Mouse (Mus musculus) stomach, postnatal 0 days (tissue): ENCODE results near the gene F2rl2. TPM values are rescaled to one million over a fixed set of nuclear protein-coding genes. Genes with fewer than 3 reads are reported as not detected.

ENCODE experiments used
- ATAC-seq: fragments of 200-750 bp; cut with Nextera tagmentation; 2 replicates; pipeline ENCODE4 v1.8.0; 2017; ENCODE audit not compliant: low FRiP score, low TSS enrichment
- DNase-seq: peaks from one replicate; pipeline ENCODE4 v3.0.0-alpha.2; 2016; ENCODE audit warnings: low spot score
- H3K27ac ChIP-seq: fragments of 300-500 bp; sonication (generic); replicated peaks from 2 replicates; pipeline ENCODE4 v1.5.1; 2014; ENCODE audit warnings: mild to moderate bottlenecking, control low read depth
- H3K27me3 ChIP-seq: fragments of 300-500 bp; sonication (generic); 2 replicates; pipeline ENCODE4 v1.6.1; 2014; ENCODE audit warnings: low read length; ENCODE audit not compliant: control insufficient read depth, insufficient read depth
- H3K36me3 ChIP-seq: fragments of 300-500 bp; sonication (generic); 2 replicates; pipeline ENCODE4 v1.6.1; 2014; ENCODE audit warnings: low read length, mixed read lengths; ENCODE audit not compliant: control insufficient read depth, insufficient read depth
- H3K4me1 ChIP-seq: fragments of 300-500 bp; sonication (generic); replicated peaks from 2 replicates; pipeline ENCODE4 v1.6.1; 2014; ENCODE audit warnings: antibody characterized with exemption; ENCODE audit not compliant: control insufficient read depth, insufficient read depth
- H3K4me2 ChIP-seq: fragments of 300-500 bp; sonication (generic); replicated peaks from 2 replicates; pipeline ENCODE4 v1.6.1; 2014; ENCODE audit warnings: low read depth, mild to moderate bottlenecking, control low read depth, moderate library complexity
- H3K4me3 ChIP-seq: fragments of 300-500 bp; sonication (generic); 2 replicates; pipeline ENCODE4 v1.5.1; 2014; ENCODE audit warnings: low read depth, low read length, control low read depth
- H3K9ac ChIP-seq: fragments of 300-500 bp; sonication (generic); 2 replicates; pipeline ENCODE4 v1.6.1; 2014; ENCODE audit warnings: mild to moderate bottlenecking, low read length, control low read depth, mixed read lengths
- H3K9me3 ChIP-seq: fragments of 300-500 bp; sonication (generic); 2 replicates; pipeline ENCODE4 v1.6.1; 2016; ENCODE audit warnings: low read length; ENCODE audit not compliant: control insufficient read depth
- CTCF ChIP-seq: IDR thresholded peaks from 2 replicates; pipeline ENCODE4 v1.5.1; 2016; ENCODE audit warnings: antibody characterized with exemption, low read depth, mild to moderate bottlenecking, moderate library complexity
- EP300 ChIP-seq: optimal IDR thresholded peaks from 2 replicates; pipeline ENCODE3; 2016; ENCODE audit warnings: antibody characterized with exemption
- WGBS: fragments of 180-500 bp; shearing (Covaris S2); extraction: QIAGEN DNeasy Blood & Tissue Kit; methylation state at CpG from one replicate; pipeline ENCODE4 v1.1.7; 2014; 5-methylcytosine and 5-hydroxymethylcytosine counted together
- polyA plus RNA-seq: library from polyadenylated mRNA; unstranded; fragments of >200 nt; fragmentation: Nextera tagmentation; extraction: Ambion mirVana; gene quantifications from 2 replicates; pipeline ENCODE4 v1.2.1, GENCODE M21; 2015

F2rl2 gene
- 0.18 and 0.21 TPM in 2 replicates for polyA plus RNA-seq

DNA sequence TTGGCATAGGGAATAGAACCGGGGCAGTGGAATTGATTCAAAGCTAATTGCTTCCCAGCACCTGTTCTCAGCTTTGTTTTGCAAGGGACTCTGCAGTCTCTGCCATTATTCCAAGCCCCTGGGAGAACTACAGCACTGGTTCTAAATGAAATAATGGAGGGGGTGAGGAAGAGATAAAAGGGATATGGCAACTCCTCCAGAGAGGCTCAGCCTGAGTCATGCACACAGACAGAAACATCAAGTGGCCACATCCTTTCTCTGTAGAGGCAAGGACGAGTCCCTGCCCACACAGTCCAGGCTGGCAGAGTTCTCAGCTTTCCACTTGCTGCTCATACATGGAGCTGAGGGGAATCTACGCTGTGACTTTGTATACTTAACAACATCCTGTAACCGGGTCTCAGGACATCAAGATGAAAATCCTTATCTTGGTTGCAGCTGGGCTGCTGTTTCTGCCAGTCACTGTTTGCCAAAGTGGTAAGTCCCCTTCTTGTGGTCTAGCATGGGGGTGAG is at the start of gene F2rl2:
F2rl2 (plus strand) TSS at position 200 of the 510 bp plus-strand sequence.
- H3K27ac ChIP-seq, result no peak within 1 kb of the TSS
- H3K4me1 ChIP-seq, result no peaks in the 10 kb centered on the region
- WGBS, result 56% methylated on average over 4 of the region's 4 CpGs
- H3K4me3 ChIP-seq, result no peak within 1 kb of the TSS
- H3K9ac ChIP-seq, result no peak within 1 kb of the TSS
- no peak for TF ChIP-seq CTCF
- TF ChIP-seq EP300, result no peak
- H3K36me3 ChIP-seq, result no peaks in the 10 kb centered on the region
- ATAC-seq (0 out of 2 replicates have a peak, but pooled peaks have one; percentile 29), DNase-seq (no peak)
- no peaks in the 10 kb centered on the region for H3K27me3 ChIP-seq
- no peaks in the 10 kb centered on the region for H3K9me3 ChIP-seq
- no peak within 1 kb of the TSS for H3K4me2 ChIP-seq

DNA sequence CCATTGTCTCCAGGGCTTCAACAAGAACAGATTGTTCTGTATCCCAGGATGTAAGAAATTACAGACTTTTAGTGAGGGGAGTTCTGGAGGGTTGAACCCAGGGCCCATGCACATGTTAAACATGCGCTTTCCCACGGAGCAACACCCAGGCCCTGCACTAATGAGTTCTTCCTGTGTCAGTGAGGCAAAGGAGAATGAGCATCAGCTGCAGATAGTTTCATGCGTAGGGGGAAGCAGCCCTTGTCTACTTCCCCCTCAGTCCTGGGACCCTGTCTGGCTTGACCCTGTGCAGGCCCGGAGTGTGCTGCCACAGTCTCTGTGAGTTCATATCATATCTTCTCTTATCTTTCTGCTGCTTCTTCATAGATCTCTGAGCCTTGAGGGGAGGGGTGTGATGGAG is 49.4 kb upstream of the F2rl2 start:
- ATAC-seq, result no peak
- Histone ChIP-seq H3K4me3 (no peak overlapping the region), H3K4me2 (no peak overlapping the region), H3K27ac (no peak overlapping the region), H3K9me3 (no peaks in the 10 kb centered on the region), H3K36me3 (no peaks in the 10 kb centered on the region), H3K4me1 (no peaks in the 10 kb centered on the region), H3K9ac (no peak overlapping the region), H3K27me3 (no peaks in the 10 kb centered on the region)
- TF ChIP-seq EP300 (no peak), CTCF (no peak)
- DNase-seq, result no peak
- 77% methylated on average over 4 of the region's 4 CpGs for WGBS

DNA sequence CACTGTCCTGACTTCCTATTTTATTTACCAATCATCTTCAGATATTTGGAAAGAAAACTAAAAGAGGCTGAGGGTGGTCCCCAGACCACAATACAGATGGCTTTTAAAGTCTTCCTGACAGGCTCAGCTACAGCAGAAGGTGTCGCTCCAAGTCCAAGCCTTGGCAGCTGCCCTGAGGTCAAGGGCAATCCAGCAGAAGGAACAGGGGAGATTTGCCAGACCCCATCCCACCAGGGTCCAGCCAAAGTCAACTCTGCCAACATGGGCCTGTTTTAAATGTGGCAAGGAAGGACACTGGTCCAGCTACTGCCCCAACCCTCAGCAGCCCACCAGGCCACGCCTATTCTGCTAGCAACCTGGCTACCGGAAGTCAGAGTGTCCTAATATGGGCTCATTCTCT is 46.7 kb upstream of the F2rl2 start:
- H3K27ac ChIP-seq, result no peak overlapping the region
- H3K4me1 ChIP-seq, result no peaks in the 10 kb centered on the region
- no peak overlapping the region for H3K9ac ChIP-seq
- no peak overlapping the region for H3K4me3 ChIP-seq
- no peak for TF ChIP-seq CTCF
- TF ChIP-seq EP300, result no peak
- H3K4me2 ChIP-seq, result no peak overlapping the region
- no peaks in the 10 kb centered on the region for H3K9me3 ChIP-seq
- no peak for ATAC-seq
- no peaks in the 10 kb centered on the region for H3K27me3 ChIP-seq
- WGBS, result 88% methylated on average over 3 of the region's 3 CpGs
- H3K36me3 ChIP-seq, result no peaks in the 10 kb centered on the region
- no peak for DNase-seq

DNA sequence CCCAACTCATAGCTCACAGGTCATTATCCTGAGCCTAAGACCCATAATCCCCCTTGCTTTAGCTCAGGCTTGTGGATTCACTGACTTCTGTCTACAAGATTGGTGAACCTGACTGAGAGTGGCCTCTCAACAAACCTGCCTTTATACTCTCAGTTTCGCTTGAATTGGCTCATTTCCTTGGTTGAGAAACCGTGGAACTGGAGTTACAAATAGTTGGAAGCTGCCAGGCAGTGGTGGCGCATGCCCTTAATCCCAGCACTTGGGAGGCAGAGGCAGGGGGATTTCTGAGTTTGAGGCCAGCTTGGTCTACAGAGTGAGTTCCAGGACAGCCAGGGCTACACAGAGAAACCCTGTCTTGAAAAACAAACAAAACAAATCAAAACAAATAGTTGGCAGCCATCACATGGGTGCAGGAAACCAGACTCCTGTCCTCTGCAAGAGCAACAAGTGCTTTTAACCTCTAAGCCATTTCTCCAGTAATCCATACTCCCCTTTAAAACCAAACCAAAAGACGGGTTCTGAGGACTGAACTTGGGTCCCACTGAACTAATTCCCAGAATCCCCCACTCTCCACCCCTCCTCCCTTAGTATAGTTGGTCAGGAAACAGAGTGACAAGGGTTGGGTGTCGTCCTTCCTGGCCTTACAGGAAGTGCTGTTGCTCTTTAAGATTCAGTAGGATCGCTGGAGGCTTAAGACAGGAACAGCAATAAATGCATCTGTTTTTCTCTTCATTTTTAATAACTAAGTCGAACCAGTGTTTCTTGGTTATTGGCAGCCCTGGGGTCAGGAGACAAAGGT is 44.6 kb upstream of the F2rl2 start:
- H3K27ac ChIP-seq, result no peak overlapping the region
- H3K4me1 ChIP-seq, result no peaks in the 10 kb centered on the region
- TF ChIP-seq CTCF, result no peak
- no peak for TF ChIP-seq EP300
- no peak for ATAC-seq
- no peak overlapping the region for H3K4me2 ChIP-seq
- no peaks in the 10 kb centered on the region for H3K9me3 ChIP-seq
- no peak overlapping the region for H3K9ac ChIP-seq
- 79% methylated on average over 7 of the region's 7 CpGs for WGBS
- no peak for DNase-seq
- H3K36me3 ChIP-seq, result no peaks in the 10 kb centered on the region
- no peak overlapping the region for H3K4me3 ChIP-seq
- H3K27me3 ChIP-seq, result no peaks in the 10 kb centered on the region

DNA sequence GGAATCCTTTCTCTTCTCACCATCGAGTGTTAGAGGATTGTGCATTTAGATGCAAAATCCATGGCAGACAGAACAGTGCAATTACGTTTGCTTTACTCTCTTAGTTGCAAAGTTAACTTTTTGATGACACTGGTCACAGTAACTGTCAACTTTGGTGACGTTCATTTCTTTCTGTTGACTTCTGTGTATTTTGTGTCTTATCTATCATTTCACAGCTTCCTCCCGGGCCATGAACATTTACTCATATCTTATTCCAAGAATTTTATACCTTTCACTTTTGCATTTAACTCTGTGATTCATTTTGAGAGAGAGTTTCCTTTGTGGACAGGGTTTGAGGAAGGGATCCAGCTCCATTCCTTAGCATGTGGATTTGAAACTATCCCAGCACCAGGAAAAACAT is 43.0 kb upstream of the F2rl2 start:
- Histone ChIP-seq H3K4me1 (no peaks in the 10 kb centered on the region), H3K36me3 (no peaks in the 10 kb centered on the region), H3K27ac (no peak overlapping the region), H3K9me3 (no peaks in the 10 kb centered on the region), H3K27me3 (no peaks in the 10 kb centered on the region), H3K9ac (no peak overlapping the region), H3K4me2 (no peak overlapping the region), H3K4me3 (no peak overlapping the region)
- WGBS, result 68% methylated on average over 4 of the region's 4 CpGs
- no peak for TF ChIP-seq EP300
- DNase-seq, result no peak
- no peak for ATAC-seq

DNA sequence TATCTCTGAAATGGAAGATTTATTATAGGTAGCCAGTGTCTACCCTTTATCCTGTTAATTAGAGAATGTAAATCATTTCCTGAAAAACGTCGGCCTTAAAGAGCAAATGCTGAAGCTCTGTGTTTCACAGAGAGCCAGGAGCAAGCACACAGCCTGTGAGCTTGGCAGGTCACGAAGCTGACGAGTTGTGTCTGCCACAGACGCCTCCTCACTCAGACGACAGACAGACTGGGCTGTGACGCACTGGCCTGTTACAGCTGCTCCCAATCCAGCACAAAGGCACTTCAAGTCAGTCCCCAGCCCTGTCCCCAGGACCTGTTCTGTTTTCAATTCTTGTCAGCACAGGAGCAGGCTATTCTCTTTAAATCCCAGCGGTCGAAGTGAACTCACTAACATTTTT is 41.4 kb upstream of the F2rl2 start:
- TF ChIP-seq CTCF (no peak), EP300 (no peak)
- 24% methylated on average over 9 of the region's 9 CpGs for WGBS
- ATAC-seq (peak; percentile 24; the same call in 1 of the 2 replicates), DNase-seq (no peak)
- Histone ChIP-seq H3K4me3 (no peak overlapping the region), H3K36me3 (no peaks in the 10 kb centered on the region), H3K9me3 (no peaks in the 10 kb centered on the region), H3K27me3 (no peaks in the 10 kb centered on the region), H3K9ac (no peak overlapping the region), H3K4me1 (no peaks in the 10 kb centered on the region), H3K27ac (no peak overlapping the region), H3K4me2 (no peak overlapping the region)
